Mouse (Mus musculus) ES-Bruce4 (cell line): ENCODE measurements around the gene Poglut1. TPM values are rescaled to one million over a fixed set of nuclear protein-coding genes. Genes with fewer than 3 reads are reported as not detected.
"Not testable (repeated sequence)": the region's sequence is repeated elsewhere in the genome, so short reads cannot be mapped to it uniquely, and the experiment has no call there.

Source experiments
- H3K27ac ChIP-seq: 2 replicates; pipeline ENCODE4 v1.5.1; 2012; ENCODE audit warnings: low read length, inconsistent platforms; ENCODE audit not compliant: insufficient read depth
- H3K27me3 ChIP-seq: 2 replicates; pipeline ENCODE4 v1.6.1; 2012; ENCODE audit warnings: mild to moderate bottlenecking, low read length, inconsistent platforms; ENCODE audit not compliant: control insufficient read depth, poor library complexity, insufficient read depth, severe bottlenecking
- H3K36me3 ChIP-seq: 2 replicates; pipeline ENCODE4 v1.6.1; 2012; ENCODE audit warnings: inconsistent platforms, mild to moderate bottlenecking, low read length, moderate library complexity; ENCODE audit not compliant: control insufficient read depth, poor library complexity, insufficient read depth, severe bottlenecking
- H3K4me1 ChIP-seq: one replicate; pipeline ENCODE4 v1.8.1; 2011; ENCODE audit warnings: low read length; ENCODE audit not compliant: control insufficient read depth, insufficient read depth
- H3K4me3 ChIP-seq: 2 replicates; pipeline ENCODE4 v1.5.1; 2011; ENCODE audit warnings: low read depth, mild to moderate bottlenecking, low read length
- H3K9ac ChIP-seq: 2 replicates; pipeline ENCODE4 v1.6.1; 2012; ENCODE audit warnings: low read depth, mild to moderate bottlenecking, inconsistent platforms; ENCODE audit not compliant: poor library complexity, severe bottlenecking
- H3K9me3 ChIP-seq: replicated peaks from 2 replicates; pipeline ENCODE4 v1.6.1; 2012; ENCODE audit warnings: mild to moderate bottlenecking, low read length, inconsistent platforms; ENCODE audit not compliant: control insufficient read depth, poor library complexity, insufficient read depth, severe bottlenecking
- CTCF ChIP-seq: IDR thresholded peaks from one replicate; pipeline ENCODE4 v1.8.1; 2011; ENCODE audit warnings: low read depth, low read length
- EP300 ChIP-seq: IDR thresholded peaks from 2 replicates; pipeline ENCODE4 v1.6.1; 2011; ENCODE audit warnings: low read depth, low read length; ENCODE audit not compliant: insufficient read depth
- POLR2A ChIP-seq: IDR thresholded peaks from one replicate; pipeline ENCODE4 v1.8.1; 2011; ENCODE audit warnings: low read length; ENCODE audit not compliant: insufficient read depth
- polyA plus RNA-seq: library from polyadenylated mRNA; stranded (reverse); fragments of >200 nt; gene quantifications from 2 replicates; pipeline ENCODE4 v1.2.4, GENCODE M21; 2011; ENCODE audit warnings: low read depth; ENCODE audit not compliant: missing spikeins, insufficient read depth, insufficient read length

The Poglut1 gene
- polyA plus RNA-seq, 1 experiment = 99.5 TPM

DNA sequence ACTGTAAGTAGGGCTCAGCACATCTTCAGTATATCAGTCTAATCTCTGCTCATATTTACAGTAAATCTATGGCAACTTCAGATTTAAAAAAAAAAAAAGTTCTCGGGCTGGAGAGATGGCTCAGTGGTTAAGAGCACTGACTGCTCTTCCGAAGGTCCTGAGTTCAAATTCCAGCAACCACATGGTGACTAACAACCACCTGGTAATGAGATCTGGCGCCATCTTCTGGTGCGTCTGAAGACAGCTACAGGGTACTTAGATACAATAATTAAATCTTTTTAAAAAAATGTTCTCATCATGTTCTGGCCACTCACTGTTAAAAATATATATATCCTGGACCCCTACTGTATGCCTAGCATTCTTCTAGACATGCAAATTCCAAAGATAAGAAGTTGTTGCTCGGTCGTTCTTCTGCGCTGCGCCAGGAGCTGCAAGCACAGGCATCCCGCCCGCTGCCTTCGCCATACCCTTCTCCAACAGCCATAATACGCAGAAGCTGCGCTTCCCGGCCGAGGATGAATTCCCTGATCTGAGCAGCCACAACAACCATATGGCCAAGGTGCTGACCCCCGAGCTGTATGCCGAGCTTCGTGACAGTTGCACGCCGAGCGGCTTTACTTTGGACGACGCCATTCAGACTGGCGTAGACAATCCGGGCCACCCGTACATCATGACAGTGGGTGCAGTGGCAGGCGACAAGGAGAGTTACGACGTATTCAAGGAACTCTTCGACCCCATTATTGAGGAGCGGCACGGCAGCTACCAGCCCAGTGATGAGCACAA, 67.1 kb downstream of the Poglut1 start:
- H3K27ac ChIP-seq = no peak overlapping the region
- H3K9ac ChIP-seq = no peak overlapping the region
- peak overlapping the region; percentile 51 for H3K4me3 ChIP-seq
- TF ChIP-seq CTCF (no peak), EP300 (no peak), POLR2A (no peak)
- H3K4me1 ChIP-seq = no peaks in the 10 kb centered on the region
- H3K36me3 ChIP-seq = no peaks in the 10 kb centered on the region
- no peaks in the 10 kb centered on the region for H3K27me3 ChIP-seq
- no peaks in the 10 kb centered on the region for H3K9me3 ChIP-seq

DNA sequence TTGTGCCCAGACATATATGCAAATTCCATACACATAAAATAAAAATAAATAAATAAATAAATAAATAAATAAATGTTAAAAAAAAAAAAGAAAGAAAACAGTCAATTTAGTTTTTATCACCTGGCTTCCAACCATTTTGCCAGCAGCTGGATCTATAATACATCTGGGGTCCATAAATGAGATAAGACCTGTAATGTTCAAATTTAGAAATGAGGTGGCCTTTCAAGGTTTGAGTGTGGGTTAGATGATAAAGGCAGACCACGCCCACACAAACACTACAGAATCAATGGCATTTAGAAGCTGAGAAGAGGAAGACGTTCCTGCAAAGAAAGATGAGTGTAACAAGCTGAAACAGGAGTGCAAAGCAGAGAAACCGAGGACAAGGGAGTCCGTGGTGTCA, 68.7 kb downstream of the Poglut1 start:
- no peaks in the 10 kb centered on the region for H3K4me1 ChIP-seq
- no peak overlapping the region for H3K27ac ChIP-seq
- no peaks in the 10 kb centered on the region for H3K27me3 ChIP-seq
- no peaks in the 10 kb centered on the region for H3K9me3 ChIP-seq
- H3K4me3 ChIP-seq = no peak overlapping the region
- TF ChIP-seq POLR2A = no peak
- TF ChIP-seq EP300 = no peak
- TF ChIP-seq CTCF = no peak
- no peak overlapping the region for H3K9ac ChIP-seq
- no peaks in the 10 kb centered on the region for H3K36me3 ChIP-seq

DNA sequence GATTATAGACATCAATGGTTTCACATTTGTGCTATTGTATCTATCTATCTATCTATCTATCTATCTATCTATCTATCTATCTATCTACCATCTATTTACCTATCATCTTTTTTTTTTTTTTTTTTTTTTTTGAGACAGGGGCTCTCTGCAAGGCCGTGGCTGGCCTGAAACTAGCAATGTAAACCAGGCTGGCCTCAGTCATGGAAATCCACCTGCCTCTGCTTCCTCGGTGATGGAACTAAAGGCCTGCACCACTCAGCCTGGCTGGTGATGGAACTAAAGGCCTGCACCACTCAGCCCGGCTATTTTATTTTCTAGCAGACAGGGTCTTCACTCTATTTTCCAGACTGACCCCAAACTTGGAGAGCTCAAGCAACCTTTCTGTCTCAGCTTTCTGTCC, 71.8 kb downstream of the Poglut1 start:
- Histone ChIP-seq H3K4me1 (no peaks in the 10 kb centered on the region), H3K9ac (no peak overlapping the region), H3K9me3 (no peaks in the 10 kb centered on the region), H3K4me3 (no peak overlapping the region), H3K27ac (no peak overlapping the region), H3K27me3 (no peaks in the 10 kb centered on the region), H3K36me3 (no peaks in the 10 kb centered on the region)
- no peak for TF ChIP-seq CTCF
- no peak for TF ChIP-seq POLR2A
- TF ChIP-seq EP300 = no peak

DNA sequence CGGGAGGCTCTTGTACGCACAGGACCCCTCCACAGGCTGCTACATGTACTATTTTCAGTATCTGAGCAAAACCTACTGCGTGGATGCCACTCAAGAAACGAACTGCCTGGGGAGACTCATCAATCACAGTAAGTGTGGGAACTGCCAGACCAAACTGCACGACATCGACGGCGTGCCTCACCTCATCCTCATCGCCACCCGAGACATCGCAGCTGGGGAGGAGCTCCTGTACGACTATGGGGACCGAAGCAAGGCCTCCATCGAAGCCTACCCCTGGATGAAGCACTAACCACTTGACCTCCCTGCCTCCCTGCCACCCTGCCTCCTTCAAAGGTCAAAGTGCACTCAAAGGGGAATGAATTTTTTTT, 72.8 kb downstream of the Poglut1 start:
- not testable (repeated sequence) for H3K9me3 ChIP-seq, H3K27me3 ChIP-seq, H3K4me1 ChIP-seq, H3K27ac ChIP-seq, H3K36me3 ChIP-seq
- Histone ChIP-seq H3K4me3 (0 out of 2 replicates have a peak overlapping the region, but pooled peaks have one; percentile 27), H3K9ac (0 out of 2 replicates have a peak overlapping the region, but pooled peaks have one; percentile 30)

DNA sequence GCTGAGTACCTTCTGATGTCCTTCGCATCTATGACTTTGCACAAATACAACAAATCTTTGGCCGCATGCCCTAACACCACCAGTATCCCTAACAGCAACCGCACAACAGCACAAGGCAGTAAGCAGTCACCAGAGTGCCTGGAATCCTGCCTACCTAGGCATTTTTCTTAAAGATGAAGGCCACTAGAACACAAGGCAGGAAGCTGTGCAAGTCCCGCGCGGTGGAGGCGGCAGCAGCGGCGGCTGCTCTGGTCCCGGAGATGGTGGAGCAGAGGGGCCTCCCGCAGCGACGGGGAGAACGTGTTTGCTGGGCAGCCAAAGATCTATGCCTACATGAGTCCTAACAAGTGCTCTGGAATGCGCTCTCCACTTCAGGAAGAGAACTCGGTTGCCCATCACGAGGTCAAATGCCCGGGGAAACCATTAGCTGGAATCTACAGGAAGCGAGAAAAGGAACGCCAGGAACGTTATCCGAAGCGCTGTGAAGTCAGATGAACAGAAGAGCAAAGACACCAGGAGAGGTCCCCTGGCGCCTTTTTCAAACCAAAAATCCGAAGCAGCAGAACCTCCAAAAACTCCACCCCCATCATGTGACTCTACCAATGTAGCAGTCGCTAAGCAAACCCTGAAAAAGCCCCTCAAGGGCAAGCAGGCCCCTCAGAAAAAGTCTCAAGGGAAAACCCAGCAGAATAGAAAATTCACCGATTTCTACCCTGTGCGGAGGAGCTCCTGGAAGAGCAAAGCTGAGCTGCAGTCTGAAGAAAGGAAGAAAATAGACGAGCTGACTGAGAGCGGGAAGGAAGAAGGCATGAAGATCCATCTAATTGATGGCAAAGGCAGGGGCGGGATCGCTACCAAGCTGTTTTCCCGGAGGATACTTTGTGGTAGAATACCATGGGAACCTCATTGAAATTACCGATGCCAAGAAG, 73.5 kb downstream of the Poglut1 start:
- Histone ChIP-seq H3K9me3 (no peaks in the 10 kb centered on the region), H3K36me3 (no peaks in the 10 kb centered on the region), H3K27ac (no peak overlapping the region), H3K4me3 (peak overlapping the region; percentile 27), H3K9ac (peak overlapping the region; percentile 30; the same call in 1 of the 2 replicates), H3K27me3 (no peaks in the 10 kb centered on the region), H3K4me1 (peaks cover 2% of the 10 kb centered on the region)
- no peak for TF ChIP-seq POLR2A
- no peak for TF ChIP-seq EP300
- no peak for TF ChIP-seq CTCF
